Mouse (Mus musculus) hindbrain, embryonic 13.5 days (tissue): ENCODE measurements at regions not wholly inside any gene's neighbourhood (a gene's known extent, or its start where the extent isn't known, plus 50 kb on each side); places are given as distances from the start of the nearest gene placed in this dataset.

Experiments used
- ATAC-seq: fragments of 200-750 bp; cut with Nextera tagmentation; 2 replicates; pipeline ENCODE4 v1.8.0; 2017; ENCODE audit warnings: moderate TSS enrichment; ENCODE audit not compliant: low FRiP score
- H3K27ac ChIP-seq: fragments of 300-500 bp; sonication (generic); 2 replicates; pipeline ENCODE4 v1.5.1; 2015; ENCODE audit warnings: inconsistent platforms, mild to moderate bottlenecking, moderate library complexity
- H3K27me3 ChIP-seq: fragments of 300-500 bp; sonication (generic); 2 replicates; pipeline ENCODE4 v1.6.1; 2015; ENCODE audit warnings: mild to moderate bottlenecking, inconsistent platforms
- H3K36me3 ChIP-seq: fragments of 300-500 bp; sonication (generic); 2 replicates; pipeline ENCODE4 v1.6.1; 2015; ENCODE audit warnings: mild to moderate bottlenecking, inconsistent platforms
- H3K4me1 ChIP-seq: fragments of 300-500 bp; sonication (generic); replicated peaks from 2 replicates; pipeline ENCODE4 v1.6.1; 2015; ENCODE audit warnings: inconsistent platforms
- H3K4me2 ChIP-seq: fragments of 300-500 bp; sonication (generic); 2 replicates; pipeline ENCODE4 v1.6.1; 2015; ENCODE audit warnings: inconsistent platforms, mild to moderate bottlenecking, moderate library complexity
- H3K4me3 ChIP-seq: fragments of 300-500 bp; sonication (generic); 2 replicates; pipeline ENCODE4 v1.5.1; 2015; ENCODE audit warnings: mild to moderate bottlenecking, inconsistent platforms
- H3K9ac ChIP-seq: fragments of 300-500 bp; sonication (generic); 2 replicates; pipeline ENCODE4 v1.6.1; 2015; ENCODE audit warnings: mild to moderate bottlenecking, inconsistent platforms
- H3K9me3 ChIP-seq: fragments of 300-500 bp; sonication (generic); 2 replicates; pipeline ENCODE4 v1.6.1; 2016; ENCODE audit warnings: inconsistent platforms
- WGBS: fragments of 180-500 bp; shearing (Covaris S2); methylation state at CpG from one replicate; pipeline ENCODE4 v1.1.7; 2015; 5-methylcytosine and 5-hydroxymethylcytosine counted together

DNA sequence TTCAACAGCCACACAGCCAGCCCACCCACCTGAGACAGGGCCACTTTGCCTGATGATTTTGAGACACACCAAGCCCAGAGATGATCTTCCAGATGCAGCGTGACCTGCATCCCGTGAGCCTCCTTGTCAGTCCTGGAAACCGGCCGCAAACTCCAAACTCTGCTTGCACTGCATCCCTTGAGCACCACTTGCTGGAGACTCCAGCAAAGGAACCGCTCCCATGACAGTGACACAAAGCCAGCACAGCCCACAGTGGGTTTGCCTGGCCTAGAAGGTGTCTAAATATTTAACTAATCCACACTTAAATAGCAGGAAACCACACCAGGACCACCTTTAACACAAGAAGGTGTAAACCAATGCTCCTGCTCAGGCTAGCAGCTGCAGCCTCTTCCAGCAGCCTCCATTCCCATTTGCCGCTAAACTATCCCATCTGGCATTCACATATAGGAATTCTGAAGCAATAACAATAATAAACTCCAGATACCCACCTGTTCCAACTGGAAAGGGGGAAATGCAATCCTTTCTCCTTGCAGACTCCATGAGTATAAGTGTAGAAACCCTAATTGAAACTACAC lies 106.2 kb upstream of the Kdm8 start:
- Histone ChIP-seq H3K9me3 (no peaks in the 10 kb centered on the region), H3K27me3 (peaks cover 26% of the 10 kb centered on the region), H3K4me2 (no peak overlapping the region), H3K9ac (no peak overlapping the region), H3K36me3 (no peaks in the 10 kb centered on the region), H3K4me3 (no peak overlapping the region), H3K4me1 (peaks cover 28% of the 10 kb centered on the region), H3K27ac (no peak overlapping the region)
- ATAC-seq, result no peak
- WGBS, result 82% methylated on average over 6 of the region's 6 CpGs

DNA sequence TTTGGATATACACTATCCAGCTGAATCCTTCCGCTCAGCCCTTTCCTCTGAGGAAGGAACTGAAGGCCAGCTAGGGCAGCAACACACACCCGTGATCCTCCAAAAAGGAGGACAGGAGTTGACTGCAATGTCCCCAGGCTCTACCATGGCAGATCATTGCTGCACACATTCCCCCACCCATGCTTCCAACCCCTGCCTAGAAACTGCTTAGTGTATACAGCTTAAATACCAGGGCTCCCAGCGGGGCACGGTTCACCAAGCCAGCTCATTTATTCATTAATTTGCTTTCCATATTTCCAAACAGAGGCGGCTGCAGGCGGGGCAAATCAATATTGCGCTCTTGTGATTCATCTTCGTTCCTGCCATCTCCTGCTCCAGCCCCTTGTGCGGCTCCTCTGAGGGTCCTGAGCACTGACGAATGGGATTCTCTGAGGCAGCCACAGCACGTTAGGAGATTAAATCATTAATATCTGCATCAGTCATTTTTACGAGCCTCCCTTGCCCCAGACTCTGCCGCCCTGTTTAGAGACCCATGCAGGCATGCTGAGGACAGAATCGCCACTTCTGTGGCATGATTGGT lies 104.1 kb upstream of the Kdm8 start:
- H3K9me3 ChIP-seq, result no peaks in the 10 kb centered on the region
- peaks cover 23% of the 10 kb centered on the region for H3K27me3 ChIP-seq
- 37% methylated on average over 14 of the region's 14 CpGs for WGBS
- no peaks in the 10 kb centered on the region for H3K36me3 ChIP-seq
- peak overlapping the region; percentile 80 for H3K27ac ChIP-seq
- peak overlapping the region; percentile 33 for H3K4me2 ChIP-seq
- H3K9ac ChIP-seq, result 0 out of 2 replicates have a peak overlapping the region, but pooled peaks have one; percentile 39
- H3K4me1 ChIP-seq, result peaks cover 25% of the 10 kb centered on the region
- H3K4me3 ChIP-seq, result no peak overlapping the region
- ATAC-seq, result peak; percentile 68

DNA sequence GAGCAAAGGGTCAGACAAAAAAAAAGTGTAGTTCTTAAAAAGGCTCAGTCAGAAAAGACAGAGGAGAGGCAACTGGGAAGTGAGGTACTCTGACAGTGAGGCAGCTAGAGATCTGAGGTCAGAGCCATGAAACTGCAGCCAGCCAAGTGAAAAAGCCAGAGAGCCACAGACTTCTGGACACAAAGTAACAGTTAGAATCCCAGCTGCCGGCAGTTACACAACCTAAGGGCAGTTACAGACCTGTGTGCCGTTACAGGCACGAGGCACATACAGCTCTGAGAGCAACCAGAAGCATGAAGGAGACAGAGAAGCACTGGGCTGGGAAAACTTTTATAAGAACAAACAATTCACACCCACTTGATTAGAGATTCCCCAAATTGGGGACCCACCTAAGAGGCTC lies 94.9 kb upstream of the Kdm8 start:
- no peak for ATAC-seq
- H3K4me2 ChIP-seq, result no peak overlapping the region
- H3K27me3 ChIP-seq, result no peaks in the 10 kb centered on the region
- H3K36me3 ChIP-seq, result no peaks in the 10 kb centered on the region
- H3K4me1 ChIP-seq, result peaks cover 5% of the 10 kb centered on the region
- 91% methylated on average over 3 of the region's 3 CpGs for WGBS
- H3K27ac ChIP-seq, result no peak overlapping the region
- H3K4me3 ChIP-seq, result no peak overlapping the region
- H3K9me3 ChIP-seq, result no peaks in the 10 kb centered on the region
- no peak overlapping the region for H3K9ac ChIP-seq

DNA sequence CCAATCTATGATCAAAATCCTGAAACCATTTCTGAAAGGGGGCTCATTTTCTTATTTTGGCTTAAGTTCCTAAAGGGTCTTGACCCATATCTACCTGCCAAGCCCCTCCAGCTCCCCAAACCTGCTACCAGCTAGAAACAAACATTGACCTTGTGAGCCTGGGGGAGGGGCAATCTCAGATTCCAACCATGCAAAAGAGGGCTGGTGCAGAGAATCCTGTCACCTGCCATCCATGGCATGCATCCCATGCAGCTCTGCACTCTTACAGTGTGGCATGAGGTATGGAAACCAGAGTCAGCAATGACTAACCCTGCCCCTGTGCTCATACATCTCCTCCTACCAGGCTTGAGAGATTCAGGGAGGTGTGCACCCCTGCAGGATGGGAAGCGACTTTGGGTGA lies 90.3 kb upstream of the Kdm8 start:
- Histone ChIP-seq H3K4me1 (peaks cover 15% of the 10 kb centered on the region), H3K36me3 (no peaks in the 10 kb centered on the region), H3K27ac (no peak overlapping the region), H3K27me3 (no peaks in the 10 kb centered on the region), H3K4me3 (no peak overlapping the region), H3K4me2 (no peak overlapping the region), H3K9ac (no peak overlapping the region), H3K9me3 (no peaks in the 10 kb centered on the region)
- ATAC-seq, result no peak
- WGBS, result 100% methylated on average over 1 of the region's 1 CpGs

DNA sequence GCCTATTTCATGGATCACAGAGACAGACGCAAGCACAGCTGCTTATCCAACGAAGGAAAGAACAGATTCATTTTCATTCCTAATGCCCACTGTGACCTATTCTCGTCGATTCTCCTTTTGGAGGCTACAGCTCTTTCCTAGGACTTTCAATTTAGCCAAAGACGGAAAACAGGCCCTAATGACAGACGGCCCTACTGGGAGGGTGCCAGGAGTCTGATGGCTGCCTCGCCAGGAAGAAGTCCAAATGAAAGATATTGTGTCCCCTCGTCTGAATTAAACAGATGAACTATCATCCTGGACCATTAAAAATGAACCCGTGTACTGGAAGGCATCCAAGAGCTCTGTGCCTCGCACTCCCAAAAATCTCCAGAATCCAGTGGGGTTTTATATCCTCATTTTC lies 89.5 kb upstream of the Kdm8 start:
- Histone ChIP-seq H3K27me3 (no peaks in the 10 kb centered on the region), H3K9ac (no peak overlapping the region), H3K4me3 (no peak overlapping the region), H3K36me3 (no peaks in the 10 kb centered on the region), H3K4me2 (no peak overlapping the region), H3K4me1 (peaks cover 15% of the 10 kb centered on the region), H3K27ac (no peak overlapping the region), H3K9me3 (no peaks in the 10 kb centered on the region)
- no peak for ATAC-seq
- WGBS, result 49% methylated on average over 10 of the region's 10 CpGs

DNA sequence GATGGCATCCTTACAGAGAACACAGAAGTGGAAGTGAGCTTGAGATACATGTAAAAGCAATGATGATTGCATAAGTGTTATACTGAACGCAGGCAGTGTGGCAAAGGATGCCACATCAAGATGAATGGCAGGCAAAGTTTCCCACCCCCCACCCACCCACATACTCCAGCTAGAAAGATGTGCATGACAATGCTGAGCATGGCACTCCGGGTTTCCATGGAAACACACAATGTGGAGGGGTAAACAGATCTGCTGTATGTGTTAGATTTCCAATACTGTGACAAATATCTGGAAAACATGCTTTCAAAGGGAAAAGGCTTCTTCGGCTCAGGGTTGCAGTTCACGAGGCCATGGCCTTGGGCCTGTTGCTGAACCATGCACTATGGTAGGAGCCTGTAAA lies 86.5 kb upstream of the Kdm8 start:
- H3K27ac ChIP-seq, result no peak overlapping the region
- no peak for ATAC-seq
- H3K4me3 ChIP-seq, result no peak overlapping the region
- 49% methylated on average over 4 of the region's 4 CpGs for WGBS
- no peaks in the 10 kb centered on the region for H3K27me3 ChIP-seq
- H3K4me2 ChIP-seq, result no peak overlapping the region
- peaks cover 15% of the 10 kb centered on the region for H3K4me1 ChIP-seq
- no peaks in the 10 kb centered on the region for H3K36me3 ChIP-seq
- H3K9ac ChIP-seq, result no peak overlapping the region
- H3K9me3 ChIP-seq, result no peaks in the 10 kb centered on the region

DNA sequence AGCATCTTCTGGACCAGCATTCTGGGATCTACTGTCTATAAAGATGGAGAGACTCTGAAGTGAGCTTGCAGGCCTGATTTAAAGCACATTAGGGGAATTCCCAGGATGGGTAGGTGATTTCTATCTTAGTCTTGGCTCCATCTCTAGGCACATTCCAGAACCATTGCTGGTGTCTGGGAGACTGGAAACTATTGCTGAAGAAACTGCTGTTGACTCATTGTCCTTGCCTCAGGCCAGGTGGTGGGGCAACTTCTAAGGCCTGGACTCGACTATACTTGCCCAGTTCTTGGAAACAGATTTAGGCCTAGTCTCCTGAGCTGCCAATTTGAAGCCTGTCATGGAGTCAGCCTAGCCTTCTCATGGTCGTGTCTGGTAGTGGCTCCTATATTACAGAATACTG lies 61.5 kb upstream of the Kdm8 start:
- H3K27me3 ChIP-seq, result no peaks in the 10 kb centered on the region
- H3K9me3 ChIP-seq, result no peaks in the 10 kb centered on the region
- no peak overlapping the region for H3K4me2 ChIP-seq
- no peak overlapping the region for H3K4me3 ChIP-seq
- ATAC-seq, result no peak
- no peak overlapping the region for H3K9ac ChIP-seq
- no peaks in the 10 kb centered on the region for H3K36me3 ChIP-seq
- WGBS, result 74% methylated on average over 2 of the region's 2 CpGs
- H3K4me1 ChIP-seq, result no peaks in the 10 kb centered on the region
- H3K27ac ChIP-seq, result no peak overlapping the region

DNA sequence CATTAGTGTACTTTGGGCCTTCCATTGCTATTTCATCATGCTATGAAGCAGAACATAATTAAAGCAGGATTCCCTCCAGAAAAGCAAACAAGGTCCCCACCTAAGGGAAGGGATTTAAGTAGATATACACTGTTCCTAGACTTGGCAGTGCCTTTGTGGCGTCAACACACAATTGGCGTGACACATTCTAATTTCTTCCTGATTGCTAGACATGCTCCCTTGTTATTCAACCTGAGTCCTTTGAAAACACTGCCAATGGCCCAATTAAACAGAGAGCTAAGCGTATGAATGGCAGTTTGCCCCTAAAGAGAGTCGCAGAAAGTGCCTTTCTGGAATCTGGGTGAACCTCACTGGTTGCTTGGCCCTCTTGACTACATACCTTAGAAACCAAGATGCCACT lies 60.3 kb upstream of the Kdm8 start:
- Histone ChIP-seq H3K4me3 (no peak overlapping the region), H3K27ac (no peak overlapping the region), H3K4me2 (no peak overlapping the region), H3K36me3 (no peaks in the 10 kb centered on the region), H3K27me3 (no peaks in the 10 kb centered on the region), H3K9me3 (no peaks in the 10 kb centered on the region), H3K9ac (no peak overlapping the region), H3K4me1 (no peaks in the 10 kb centered on the region)
- ATAC-seq, result no peak
- WGBS, result 80% methylated on average over 4 of the region's 4 CpGs

DNA sequence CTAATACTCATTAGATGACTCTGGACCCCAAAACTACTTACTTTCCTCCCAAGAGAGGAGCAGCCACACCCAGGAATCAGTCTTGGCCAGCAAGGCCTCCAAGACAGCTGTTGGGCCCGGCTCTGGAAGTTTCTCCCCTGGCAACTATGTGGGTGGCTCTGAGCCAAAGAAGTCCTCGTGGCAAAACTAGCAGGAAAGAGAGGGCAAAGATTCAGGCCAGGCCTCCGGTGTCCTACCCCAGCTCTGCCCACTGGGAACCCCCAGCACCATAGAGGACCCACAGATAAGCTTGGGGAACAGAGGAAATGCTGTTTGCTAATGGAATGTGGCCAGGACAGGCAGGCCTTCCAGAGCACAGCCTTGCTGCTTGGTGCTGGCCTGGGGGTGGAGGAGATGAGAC lies 51.9 kb upstream of the Kdm8 start:
- ATAC-seq, result no peak
- Histone ChIP-seq H3K27ac (no peak overlapping the region), H3K9ac (0 out of 2 replicates have a peak overlapping the region, but pooled peaks have one; percentile 71), H3K4me3 (no peak overlapping the region), H3K27me3 (peaks cover 21% of the 10 kb centered on the region), H3K4me1 (peaks cover 11% of the 10 kb centered on the region), H3K36me3 (no peaks in the 10 kb centered on the region), H3K9me3 (no peaks in the 10 kb centered on the region), H3K4me2 (peak overlapping the region; percentile 78)
- WGBS, result 41% methylated on average over 3 of the region's 3 CpGs

DNA sequence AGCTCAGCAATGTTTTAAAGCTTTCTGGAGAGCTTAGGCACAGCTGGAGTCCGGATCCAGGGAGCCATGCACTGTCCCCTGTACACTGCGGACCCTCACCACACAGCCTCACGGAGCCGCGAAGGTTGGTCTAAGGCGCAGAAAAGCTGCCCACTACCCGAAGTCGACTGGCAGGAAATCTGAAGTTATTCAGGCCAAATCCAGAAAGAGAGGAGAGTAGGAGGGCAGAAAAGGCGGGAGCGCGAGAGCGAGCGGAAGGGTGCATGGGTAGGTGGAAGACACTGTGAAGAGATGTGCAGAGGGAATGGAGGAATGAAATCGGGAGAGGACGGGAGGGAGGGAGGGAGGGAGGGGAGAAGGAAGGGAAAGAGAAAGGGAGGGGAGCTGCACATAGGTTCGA lies 51.2 kb upstream of the Kdm8 start:
- ATAC-seq, result peak; percentile 79
- peaks cover 21% of the 10 kb centered on the region for H3K27me3 ChIP-seq
- peak overlapping the region; percentile 76 for H3K27ac ChIP-seq
- H3K9ac ChIP-seq, result peak overlapping the region; percentile 71
- peak overlapping the region; percentile 43 for H3K4me3 ChIP-seq
- no peaks in the 10 kb centered on the region for H3K36me3 ChIP-seq
- H3K4me2 ChIP-seq, result peak overlapping the region; percentile 78
- H3K9me3 ChIP-seq, result no peaks in the 10 kb centered on the region
- under 1% methylated on average over 16 of the region's 16 CpGs for WGBS
- H3K4me1 ChIP-seq, result peaks cover 11% of the 10 kb centered on the region

DNA sequence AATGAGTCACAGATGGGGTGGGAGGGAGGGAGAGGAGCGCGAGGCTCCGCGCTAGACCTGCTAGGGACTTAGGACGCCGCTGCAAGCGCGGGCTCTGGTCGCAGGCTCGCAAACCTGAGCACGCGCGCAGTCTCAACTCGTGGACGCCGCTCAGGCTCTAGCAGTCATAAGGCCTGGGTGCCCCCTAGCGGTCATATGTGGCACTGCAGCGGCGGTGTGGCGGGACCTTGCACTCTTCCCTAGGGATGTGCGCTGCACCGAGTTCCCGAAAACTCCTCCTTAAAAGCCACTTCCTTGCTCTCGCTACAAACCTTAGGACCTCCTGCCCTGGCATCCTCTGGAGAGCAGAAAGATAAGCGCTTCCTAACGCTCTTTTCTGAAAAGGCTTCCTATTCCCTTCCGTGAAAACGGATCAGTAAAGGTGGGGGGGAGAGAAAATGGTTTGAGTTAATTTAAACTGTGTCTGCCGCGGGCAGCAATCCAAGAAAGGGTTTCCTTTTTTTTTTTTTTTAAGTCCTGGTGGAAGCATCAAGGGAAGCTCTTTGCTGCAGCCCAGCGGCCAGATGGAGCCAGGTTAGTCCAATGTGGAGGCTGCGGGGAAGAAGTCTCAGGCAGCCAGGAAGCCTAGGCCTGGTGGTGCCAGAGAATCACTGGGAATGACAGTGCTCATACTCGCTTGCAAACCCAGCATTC lies 50.7 kb upstream of the Kdm8 start:
- peaks cover 21% of the 10 kb centered on the region for H3K27me3 ChIP-seq
- no peaks in the 10 kb centered on the region for H3K36me3 ChIP-seq
- ATAC-seq, result peak; percentile 95
- peak overlapping the region; percentile 76 for H3K27ac ChIP-seq
- H3K9ac ChIP-seq, result peak overlapping the region; percentile 71
- H3K4me1 ChIP-seq, result peaks cover 11% of the 10 kb centered on the region
- WGBS, result under 1% methylated on average over 33 of the region's 33 CpGs
- H3K9me3 ChIP-seq, result no peaks in the 10 kb centered on the region
- peak overlapping the region; percentile 43 for H3K4me3 ChIP-seq
- H3K4me2 ChIP-seq, result peak overlapping the region; percentile 78
